Mouse (Mus musculus) heart, postnatal 0 days (tissue): ENCODE data around the gene Wdfy1.

Source experiments
- CTCF ChIP-seq: IDR thresholded peaks from 2 replicates; pipeline ENCODE4 v1.5.1; 2016; ENCODE audit warnings: antibody characterized with exemption, control low read depth, low read depth
- EP300 ChIP-seq: IDR thresholded peaks from 2 replicates; pipeline ENCODE4 v1.6.1; 2016; ENCODE audit warnings: antibody characterized with exemption, low read depth

DNA sequence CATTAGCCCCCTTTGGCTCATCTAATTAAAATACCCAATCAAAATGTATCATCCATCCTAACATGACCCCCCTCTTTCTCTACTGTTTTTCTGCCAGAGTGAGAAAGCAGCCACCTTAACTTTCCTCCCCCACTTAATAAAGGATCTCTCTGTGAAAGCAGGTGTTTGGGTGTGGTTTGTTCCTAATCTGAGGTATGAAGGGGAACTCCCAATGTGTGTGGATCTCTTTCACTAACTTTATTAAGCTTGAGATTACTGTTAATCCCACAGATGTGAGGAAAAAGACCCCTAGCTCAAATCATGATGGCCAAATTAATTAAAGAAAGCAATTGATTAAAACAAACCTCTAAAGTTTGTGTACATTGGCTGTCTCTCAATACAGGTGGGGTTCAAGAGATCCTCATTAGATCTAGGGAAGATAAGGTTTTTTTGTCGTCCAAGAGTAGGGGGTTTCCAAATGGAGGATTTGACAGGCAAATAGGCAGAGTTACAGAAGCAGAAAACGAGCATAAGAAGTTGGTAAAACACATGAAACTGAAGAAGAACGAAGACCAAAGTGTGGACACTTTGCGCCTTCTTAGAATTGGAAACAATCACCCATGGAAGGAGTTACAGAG, 1.7 kb downstream of the Wdfy1 start:
- TF ChIP-seq EP300 (no peak), CTCF (no peak)
